Mouse (Mus musculus) stomach, embryonic 14.5 days (tissue): ENCODE results near the gene Ifna11. TPM values are rescaled to one million over a fixed set of nuclear protein-coding genes. Genes with fewer than 3 reads are reported as not detected.
A peak's percentile ranks its signal among the peaks of the same experiment; 100 is the strongest.
"Not testable (repeated sequence)": the region's sequence is repeated elsewhere in the genome, so short reads cannot be mapped to it uniquely, and the experiment has no call there.

Experiments used
- ATAC-seq: fragments of 200-750 bp; cut with Nextera tagmentation; 2 replicates; pipeline ENCODE4 v1.8.0; 2017; ENCODE audit warnings: low read depth, moderate TSS enrichment; ENCODE audit not compliant: insufficient number of reproducible peaks, insufficient read depth, low FRiP score
- H3K27ac ChIP-seq: fragments of 300-500 bp; sonication (generic); 2 replicates; pipeline ENCODE4 v1.5.1; 2014; ENCODE audit warnings: mild to moderate bottlenecking, low read length, moderate library complexity, mixed read lengths
- H3K27me3 ChIP-seq: fragments of 300-500 bp; sonication (generic); 2 replicates; pipeline ENCODE4 v1.6.1; 2014; ENCODE audit warnings: low read length, control low read depth, mixed read lengths; ENCODE audit not compliant: control insufficient read depth, insufficient read depth
- H3K36me3 ChIP-seq: fragments of 300-500 bp; sonication (generic); 2 replicates; pipeline ENCODE4 v1.6.1; 2014; ENCODE audit warnings: mild to moderate bottlenecking, control low read depth, low read length, moderate library complexity, mixed read lengths; ENCODE audit not compliant: control insufficient read depth, insufficient read depth
- H3K4me1 ChIP-seq: fragments of 300-500 bp; sonication (generic); 2 replicates; pipeline ENCODE4 v1.6.1; 2014; ENCODE audit warnings: low read length, control low read depth, mixed read lengths; ENCODE audit not compliant: control insufficient read depth, insufficient read depth
- H3K4me2 ChIP-seq: fragments of 300-500 bp; sonication (generic); replicated peaks from 2 replicates; pipeline ENCODE4 v1.6.1; 2014; ENCODE audit warnings: low read depth, low read length, control low read depth
- H3K4me3 ChIP-seq: fragments of 300-500 bp; sonication (generic); 2 replicates; pipeline ENCODE4 v1.5.1; 2014; ENCODE audit warnings: low read depth, low read length, control low read depth
- H3K9ac ChIP-seq: fragments of 300-500 bp; sonication (generic); replicated peaks from 2 replicates; pipeline ENCODE4 v1.6.1; 2014; ENCODE audit warnings: low read depth, mild to moderate bottlenecking, control low read depth, low read length, moderate library complexity, mixed read lengths
- H3K9me3 ChIP-seq: fragments of 300-500 bp; sonication (generic); 2 replicates; pipeline ENCODE4 v1.6.1; 2016; ENCODE audit warnings: low read depth, low read length, control low read depth; ENCODE audit not compliant: control insufficient read depth
- WGBS: fragments of 180-500 bp; shearing (Covaris S2); extraction: QIAGEN DNeasy Blood & Tissue Kit; methylation state at CpG from one replicate; pipeline ENCODE4 v1.1.7; 2014; 5-methylcytosine and 5-hydroxymethylcytosine counted together
- polyA plus RNA-seq: library from polyadenylated mRNA; unstranded; fragments of >200 nt; fragmentation: Nextera tagmentation; extraction: Ambion mirVana; gene quantifications from 2 replicates; pipeline ENCODE4 v1.2.1, GENCODE M21; 2014

Gene Ifna11
- not detected in 2 replicates for polyA plus RNA-seq

GRCm38 (mm10) chr4:88819659-88820058 is at the start of gene Ifna11:
Gene Ifna11 (plus strand): TSS chr4:88819959.
- no peaks in the 10 kb centered on the region for H3K4me1 ChIP-seq
- no peak within 1 kb of the TSS for H3K4me3 ChIP-seq
- H3K9me3 ChIP-seq: no peaks in the 10 kb centered on the region
- no peaks in the 10 kb centered on the region for H3K36me3 ChIP-seq
- 90% methylated on average over 1 of the region's 1 CpGs for WGBS
- H3K9ac ChIP-seq: no peak within 1 kb of the TSS
- no peak for ATAC-seq
- no peak within 1 kb of the TSS for H3K27ac ChIP-seq
- no peak within 1 kb of the TSS for H3K4me2 ChIP-seq
- no peaks in the 10 kb centered on the region; the same call in 1 of the 2 replicates for H3K27me3 ChIP-seq

DNA sequence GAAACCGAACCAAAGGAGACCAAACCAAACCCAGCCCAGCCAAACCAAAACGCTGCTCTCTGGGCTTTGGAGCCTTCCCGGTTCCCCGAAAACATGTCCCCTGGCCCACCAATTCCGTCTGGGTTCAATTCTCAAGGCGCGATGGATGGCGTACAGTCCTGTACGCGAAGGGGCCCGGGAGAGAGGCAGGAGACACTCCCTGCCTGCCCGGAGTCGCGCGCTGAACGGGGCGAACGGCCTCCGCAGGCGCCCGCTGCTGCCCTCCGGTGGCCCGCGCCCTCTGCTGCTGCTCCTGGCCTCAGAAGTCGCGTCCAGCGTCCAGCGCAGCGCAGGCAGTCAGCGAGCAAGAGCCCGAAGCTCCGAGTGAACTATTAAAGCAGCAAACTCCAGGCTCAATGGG is 46.2 kb upstream of the Ifna11 start, which contains the start of gene Gm13290:
Gene Gm13290 (plus strand): TSS at position 301 of the 400 bp plus-strand sequence.
- H3K36me3 ChIP-seq, H3K9me3 ChIP-seq, H3K4me2 ChIP-seq, H3K27me3 ChIP-seq, H3K27ac ChIP-seq, ATAC-seq, H3K4me3 ChIP-seq, H3K4me1 ChIP-seq, H3K9ac ChIP-seq: not testable (repeated sequence)
- no CpG with 5 or more reads among the region's 32 CpGs for WGBS

DNA sequence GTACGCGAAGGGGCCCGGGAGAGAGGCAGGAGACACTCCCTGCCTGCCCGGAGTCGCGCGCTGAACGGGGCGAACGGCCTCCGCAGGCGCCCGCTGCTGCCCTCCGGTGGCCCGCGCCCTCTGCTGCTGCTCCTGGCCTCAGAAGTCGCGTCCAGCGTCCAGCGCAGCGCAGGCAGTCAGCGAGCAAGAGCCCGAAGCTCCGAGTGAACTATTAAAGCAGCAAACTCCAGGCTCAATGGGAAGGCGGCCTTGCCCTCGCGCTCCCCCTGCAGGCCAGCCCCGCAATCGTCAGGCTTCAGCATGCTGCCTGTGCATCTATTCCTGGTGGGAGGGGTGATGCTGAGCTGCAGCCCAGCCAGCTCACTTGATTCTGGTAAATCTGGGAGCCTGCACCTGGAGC is 43.1 kb upstream of the Ifna11 start, which contains the start of gene Gm13289:
Gene Gm13289 (plus strand): TSS at position 301 of the 400 bp plus-strand sequence.
- H3K4me3 ChIP-seq, H3K9me3 ChIP-seq, H3K27ac ChIP-seq, ATAC-seq, H3K4me2 ChIP-seq, H3K9ac ChIP-seq, H3K36me3 ChIP-seq, H3K27me3 ChIP-seq, H3K4me1 ChIP-seq: not testable (repeated sequence)
- no CpG with 5 or more reads among the region's 29 CpGs for WGBS

DNA sequence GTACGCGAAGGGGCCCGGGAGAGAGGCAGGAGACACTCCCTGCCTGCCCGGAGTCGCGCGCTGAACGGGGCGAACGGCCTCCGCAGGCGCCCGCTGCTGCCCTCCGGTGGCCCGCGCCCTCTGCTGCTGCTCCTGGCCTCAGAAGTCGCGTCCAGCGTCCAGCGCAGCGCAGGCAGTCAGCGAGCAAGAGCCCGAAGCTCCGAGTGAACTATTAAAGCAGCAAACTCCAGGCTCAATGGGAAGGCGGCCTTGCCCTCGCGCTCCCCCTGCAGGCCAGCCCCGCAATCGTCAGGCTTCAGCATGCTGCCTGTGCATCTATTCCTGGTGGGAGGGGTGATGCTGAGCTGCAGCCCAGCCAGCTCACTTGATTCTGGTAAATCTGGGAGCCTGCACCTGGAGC is 40.2 kb upstream of the Ifna11 start, which contains the start of gene Gm13272:
Gene Gm13272 (plus strand): TSS at position 301 of the 400 bp plus-strand sequence.
- WGBS: no CpG with 5 or more reads among the region's 29 CpGs
- H3K9ac ChIP-seq, H3K36me3 ChIP-seq, ATAC-seq, H3K27ac ChIP-seq, H3K9me3 ChIP-seq, H3K4me3 ChIP-seq, H3K27me3 ChIP-seq, H3K4me2 ChIP-seq, H3K4me1 ChIP-seq: not testable (repeated sequence)

- not testable (repeated sequence) for H3K9ac ChIP-seq, ATAC-seq, H3K27ac ChIP-seq, H3K4me3 ChIP-seq, H3K4me2 ChIP-seq, H3K36me3 ChIP-seq, H3K4me1 ChIP-seq, H3K27me3 ChIP-seq, H3K9me3 ChIP-seq
- WGBS: 47% methylated on average over 15 of the region's 18 CpGs
Measured at GRCm38 (mm10) chr4:88780320-88780719, 39.4 kb upstream of the Ifna11 start.

GRCm38 (mm10) chr4:88781831-88782230 is 37.9 kb upstream of the Ifna11 start, which contains the start of gene Ifnz:
Gene Ifnz (plus strand): TSS chr4:88782131.
- H3K27me3 ChIP-seq, H3K4me1 ChIP-seq, H3K4me3 ChIP-seq, H3K27ac ChIP-seq, H3K9me3 ChIP-seq, H3K36me3 ChIP-seq, ATAC-seq, H3K9ac ChIP-seq: not testable (repeated sequence)
- H3K4me2 ChIP-seq: 0 out of 2 replicates have a peak within 1 kb of the TSS, but pooled peaks have one; percentile 18
- WGBS: 11% methylated on average over 1 of the region's 7 CpGs

GRCm38 (mm10) chr4:88782335-88782734 is 37.4 kb upstream of the Ifna11 start:
- not testable (repeated sequence) for H3K27me3 ChIP-seq, ATAC-seq, H3K36me3 ChIP-seq, H3K9me3 ChIP-seq, H3K9ac ChIP-seq, H3K27ac ChIP-seq, H3K4me1 ChIP-seq, H3K4me3 ChIP-seq
- 0% methylated on average over 3 of the region's 31 CpGs for WGBS
- H3K4me2 ChIP-seq: 0 out of 2 replicates have a peak overlapping the region, but pooled peaks have one; percentile 18

DNA sequence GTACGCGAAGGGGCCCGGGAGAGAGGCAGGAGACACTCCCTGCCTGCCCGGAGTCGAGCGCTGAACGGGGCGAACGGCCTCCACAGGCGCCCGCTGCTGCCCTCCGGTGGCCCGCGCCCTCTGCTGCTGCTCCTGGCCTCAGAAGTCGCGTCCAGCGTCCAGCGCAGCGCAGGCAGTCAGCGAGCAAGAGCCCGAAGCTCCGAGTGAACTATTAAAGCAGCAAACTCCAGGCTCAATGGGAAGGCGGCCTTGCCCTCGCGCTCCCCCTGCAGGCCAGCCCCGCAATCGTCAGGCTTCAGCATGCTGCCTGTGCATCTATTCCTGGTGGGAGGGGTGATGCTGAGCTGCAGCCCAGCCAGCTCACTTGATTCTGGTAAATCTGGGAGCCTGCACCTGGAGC is 34.4 kb upstream of the Ifna11 start, which contains the start of gene Gm13276:
Gene Gm13276 (plus strand): TSS at position 301 of the 400 bp plus-strand sequence.
- not testable (repeated sequence) for H3K4me1 ChIP-seq, H3K4me2 ChIP-seq, H3K9me3 ChIP-seq, H3K36me3 ChIP-seq, ATAC-seq, H3K4me3 ChIP-seq, H3K9ac ChIP-seq, H3K27me3 ChIP-seq, H3K27ac ChIP-seq
- WGBS: no CpG with 5 or more reads among the region's 27 CpGs

DNA sequence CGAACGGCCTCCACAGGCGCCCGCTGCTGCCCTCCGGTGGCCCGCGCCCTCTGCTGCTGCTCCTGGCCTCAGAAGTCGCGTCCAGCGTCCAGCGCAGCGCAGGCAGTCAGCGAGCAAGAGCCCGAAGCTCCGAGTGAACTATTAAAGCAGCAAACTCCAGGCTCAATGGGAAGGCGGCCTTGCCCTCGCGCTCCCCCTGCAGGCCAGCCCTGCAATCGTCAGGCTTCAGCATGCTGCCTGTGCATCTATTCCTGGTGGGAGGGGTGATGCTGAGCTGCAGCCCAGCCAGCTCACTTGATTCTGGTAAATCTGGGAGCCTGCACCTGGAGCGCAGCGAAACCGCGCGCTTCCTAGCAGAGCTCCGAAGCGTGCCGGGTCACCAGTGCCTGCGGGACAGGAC is 31.4 kb upstream of the Ifna11 start, which contains the start of gene Gm13277:
Gene Gm13277 (plus strand): TSS at position 231 of the 400 bp plus-strand sequence.
- WGBS: 0% methylated on average over 4 of the region's 28 CpGs
- ATAC-seq, H3K27ac ChIP-seq, H3K4me2 ChIP-seq, H3K4me3 ChIP-seq, H3K36me3 ChIP-seq, H3K4me1 ChIP-seq, H3K27me3 ChIP-seq, H3K9me3 ChIP-seq, H3K9ac ChIP-seq: not testable (repeated sequence)
